Mouse (Mus musculus): ENCODE results near the gene Wdr1.

GRCm38 (mm10) chr5:38557811-38558210, 5.2 kb downstream of the Wdr1 start:
- TF ChIP-seq TCF3 (IDR thresholded peaks at IDR 0.05; ENCODE audit: insufficient read length, low read depth) (no peak), MAX (IDR thresholded peaks at IDR 0.05; ENCODE audit: low read depth) (no peak), E2F4 (IDR thresholded peaks at IDR 0.05; ENCODE audit: insufficient read depth) (no peak), POLR2A (IDR thresholded peaks at IDR 0.05; ENCODE audit: insufficient read length, low read depth) (no peak), TCF12 (IDR thresholded peaks at IDR 0.05; ENCODE audit: insufficient read depth, poor library complexity, severe bottlenecking) (no peak)

All from myocyte (in vitro differentiated cells).